Mouse (Mus musculus) cerebellum, adult 8-10 months (tissue): ENCODE data around the gene Sema4c.
A peak's percentile ranks its signal among the peaks of the same experiment; 100 is the strongest.

Experiments
- DNase-seq: peaks from one replicate; pipeline ENCODE4 v3.0.0; 2022

The Sema4c gene

GRCm38 (mm10) chr1:36558031-36558993 lies at the start of gene Sema4c:
Sema4c (minus strand) TSS chr1:36558349.
- DNase-seq: peak; percentile 66

DNA sequence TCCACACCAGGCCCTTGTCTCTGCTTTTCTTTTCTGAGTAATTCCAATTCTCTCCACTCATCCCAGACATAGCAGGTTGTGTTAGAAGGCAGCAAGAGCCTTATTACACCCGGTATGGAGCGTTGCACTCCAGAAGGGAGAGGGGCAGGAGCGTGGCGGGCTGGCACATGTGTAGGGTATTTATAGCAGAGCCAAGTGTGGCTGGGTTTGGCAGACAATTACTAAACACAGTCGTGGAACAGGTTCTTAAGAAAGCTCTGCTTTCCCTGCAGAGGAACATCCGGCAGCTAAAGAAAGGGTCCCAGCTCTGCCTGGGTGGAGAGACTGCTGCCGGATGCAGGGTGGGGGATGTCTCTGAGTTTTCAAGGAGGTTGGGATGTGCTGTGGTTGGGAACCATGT lies 48.8 kb upstream of the Sema4c start:
- DNase-seq: no peak

DNA sequence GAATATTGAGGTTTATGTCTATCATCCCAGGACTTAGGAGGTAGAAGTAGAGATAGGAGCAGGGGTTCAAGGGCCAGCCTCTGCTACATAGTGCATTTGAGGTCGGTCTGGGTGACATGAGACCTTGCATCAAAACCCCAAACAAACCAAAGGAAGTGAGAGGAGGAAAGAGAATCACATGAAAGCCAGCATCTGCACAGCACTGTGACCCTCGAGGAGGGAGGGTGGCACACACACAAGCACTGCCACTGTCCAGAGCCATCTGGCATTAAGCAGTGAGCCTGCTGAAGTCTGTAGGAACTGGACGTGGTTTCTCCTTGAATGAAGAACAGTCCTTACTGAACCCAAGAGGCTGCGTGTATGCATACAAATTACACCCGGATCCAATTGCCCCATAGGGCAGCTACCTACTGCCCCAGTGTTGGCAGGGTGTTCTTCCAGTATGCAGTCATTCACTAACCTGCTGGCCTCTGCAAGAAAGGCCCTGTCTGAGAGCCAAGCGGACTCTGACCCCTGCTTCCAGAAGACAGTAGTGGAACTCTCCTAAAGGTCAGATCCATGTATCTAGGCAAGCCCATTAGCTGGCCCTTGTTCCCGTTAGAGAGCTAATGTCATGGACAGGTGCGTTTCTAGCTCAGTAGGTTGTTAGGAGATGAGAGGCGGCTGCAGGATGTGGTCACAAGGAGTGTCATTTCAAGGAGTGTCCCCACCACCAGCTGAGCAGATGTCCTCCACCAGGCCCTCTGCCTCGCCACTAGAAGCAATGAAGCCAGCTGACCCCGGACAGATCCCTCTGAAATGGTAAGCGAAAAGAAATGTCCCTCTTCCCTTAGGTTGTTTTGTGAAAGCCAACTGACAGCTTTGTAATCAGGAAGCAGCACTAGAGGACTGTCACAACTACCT lies 46.4 kb upstream of the Sema4c start:
- DNase-seq: no peak

DNA sequence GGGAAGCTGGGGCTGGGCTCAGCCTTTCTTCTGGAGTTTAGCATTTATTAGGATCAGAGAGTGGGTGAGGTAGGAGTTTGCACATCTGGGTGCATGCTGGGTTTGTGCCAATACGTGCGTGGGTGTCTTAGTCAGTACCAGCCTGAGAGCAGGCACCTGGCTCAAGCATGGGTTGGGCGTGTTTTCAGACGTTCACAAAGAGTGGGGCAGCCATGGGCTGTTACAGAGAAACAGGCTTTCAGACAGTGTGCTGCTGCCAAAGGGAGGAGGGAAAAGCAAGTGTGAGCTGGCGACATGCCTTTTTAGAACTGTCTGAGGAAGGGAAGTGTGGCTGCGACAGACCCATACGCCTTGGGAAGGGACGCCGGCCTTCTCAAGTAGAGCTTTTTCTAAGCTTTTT lies 45.2 kb upstream of the Sema4c start:
- DNase-seq: no peak

DNA sequence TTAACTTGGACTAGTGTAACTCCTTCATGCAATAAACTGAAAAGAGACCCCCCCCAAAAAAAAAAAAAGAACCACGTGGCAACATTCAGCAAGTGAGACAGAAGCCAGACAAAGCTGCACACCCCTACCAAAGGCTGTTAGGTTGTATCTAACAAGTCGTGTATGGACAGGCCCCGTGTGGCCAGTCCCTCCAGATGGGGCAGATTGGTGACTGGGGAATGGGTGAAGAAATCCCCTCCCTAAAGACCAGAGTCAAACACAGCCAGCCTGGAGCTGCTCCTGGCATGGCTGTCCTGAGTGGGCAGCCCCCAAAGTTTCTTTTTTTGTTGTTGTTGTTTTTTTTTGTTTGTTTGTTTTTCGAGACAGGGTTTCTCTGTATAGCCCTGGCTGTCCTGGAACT lies 44.1 kb upstream of the Sema4c start:
- no peak for DNase-seq

- DNase-seq: no peak
These were observed 40.3 kb upstream of the Sema4c start for GRCm38 (mm10) chr1:36598411-36598810.

DNA sequence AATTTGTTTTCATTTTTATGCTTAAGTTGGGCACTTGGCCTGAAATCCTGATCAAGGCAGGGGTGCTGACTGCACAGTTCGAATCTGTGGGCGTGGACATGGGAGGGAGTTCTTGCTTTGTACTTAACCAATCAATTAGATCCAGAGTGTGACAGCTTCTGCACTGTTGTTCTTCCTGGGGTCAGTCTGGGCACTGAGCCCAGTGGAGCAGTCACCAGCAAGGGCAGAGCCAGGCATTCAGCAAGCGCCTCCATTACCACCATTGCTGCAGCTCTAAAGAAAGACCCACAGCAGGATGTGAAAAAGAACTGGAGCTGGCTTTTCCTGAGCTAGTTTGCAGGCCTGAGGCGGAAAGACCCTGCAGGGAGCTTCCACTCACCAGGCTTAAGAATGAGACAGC lies 38.0 kb upstream of the Sema4c start:
- DNase-seq: no peak

- no peak for DNase-seq
These were observed 37.2 kb upstream of the Sema4c start for GRCm38 (mm10) chr1:36595167-36595931.

DNA sequence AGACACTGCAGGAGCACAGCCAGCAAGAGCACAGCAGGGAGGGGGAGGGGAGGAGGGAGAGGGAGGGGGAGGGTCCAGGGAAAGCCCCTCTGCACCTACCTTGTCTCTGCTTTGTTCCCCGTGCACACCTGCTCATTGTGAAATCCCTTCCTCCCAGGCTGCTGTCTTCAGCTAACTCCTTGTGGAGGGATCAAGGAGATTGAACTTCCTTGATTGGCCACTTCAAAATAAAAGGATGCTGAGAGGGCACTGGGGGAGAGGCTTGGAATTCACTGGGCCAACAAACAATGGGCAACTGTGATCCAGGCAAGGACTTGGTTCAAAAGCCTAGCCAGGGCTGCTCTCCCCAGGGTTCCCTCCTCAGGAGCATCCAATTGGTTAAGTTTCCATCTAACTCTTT lies 35.0 kb upstream of the Sema4c start:
- DNase-seq: no peak

DNA sequence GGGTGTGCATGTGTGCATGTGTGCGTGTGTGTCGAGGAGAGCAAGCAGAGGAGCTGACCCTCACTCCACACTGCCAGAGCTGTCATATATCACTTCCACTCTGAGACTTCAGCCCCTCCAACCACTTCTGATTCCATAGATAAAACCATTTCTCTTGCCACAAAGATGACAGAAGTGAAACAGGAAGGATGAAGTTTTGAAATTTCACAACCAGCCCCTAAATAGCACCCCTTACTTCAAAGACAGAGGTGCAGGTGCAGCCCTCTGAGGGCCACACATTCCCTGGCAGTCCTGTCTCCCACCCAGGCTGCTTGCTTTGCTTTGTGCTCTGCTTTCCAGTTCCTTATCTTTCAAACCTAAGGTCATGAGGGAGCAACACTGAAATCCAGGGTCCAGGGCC lies 33.3 kb upstream of the Sema4c start:
- DNase-seq: no peak

- no peak for DNase-seq
These were observed 32.5 kb upstream of the Sema4c start for GRCm38 (mm10) chr1:36590664-36591063.

DNA sequence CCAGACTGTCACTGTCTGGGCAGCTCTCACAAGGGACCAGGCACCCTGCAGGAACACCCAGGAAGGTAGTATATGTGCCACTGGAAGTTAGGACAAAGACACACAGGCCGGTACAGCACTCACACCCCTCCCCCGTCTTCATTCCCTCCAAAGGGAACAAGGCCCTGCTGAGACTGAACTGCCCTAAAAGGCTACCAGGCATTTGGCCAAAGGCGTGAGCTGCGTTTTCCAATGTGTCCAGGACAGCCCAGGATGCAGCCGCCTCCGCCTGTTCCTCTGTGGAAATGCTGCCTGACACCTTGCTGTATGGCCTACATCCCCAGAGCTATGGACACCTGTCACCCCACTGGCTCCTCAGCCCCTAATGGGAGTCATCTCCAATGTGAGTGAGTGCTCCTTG lies 31.3 kb upstream of the Sema4c start:
- DNase-seq: peak; percentile 49

DNA sequence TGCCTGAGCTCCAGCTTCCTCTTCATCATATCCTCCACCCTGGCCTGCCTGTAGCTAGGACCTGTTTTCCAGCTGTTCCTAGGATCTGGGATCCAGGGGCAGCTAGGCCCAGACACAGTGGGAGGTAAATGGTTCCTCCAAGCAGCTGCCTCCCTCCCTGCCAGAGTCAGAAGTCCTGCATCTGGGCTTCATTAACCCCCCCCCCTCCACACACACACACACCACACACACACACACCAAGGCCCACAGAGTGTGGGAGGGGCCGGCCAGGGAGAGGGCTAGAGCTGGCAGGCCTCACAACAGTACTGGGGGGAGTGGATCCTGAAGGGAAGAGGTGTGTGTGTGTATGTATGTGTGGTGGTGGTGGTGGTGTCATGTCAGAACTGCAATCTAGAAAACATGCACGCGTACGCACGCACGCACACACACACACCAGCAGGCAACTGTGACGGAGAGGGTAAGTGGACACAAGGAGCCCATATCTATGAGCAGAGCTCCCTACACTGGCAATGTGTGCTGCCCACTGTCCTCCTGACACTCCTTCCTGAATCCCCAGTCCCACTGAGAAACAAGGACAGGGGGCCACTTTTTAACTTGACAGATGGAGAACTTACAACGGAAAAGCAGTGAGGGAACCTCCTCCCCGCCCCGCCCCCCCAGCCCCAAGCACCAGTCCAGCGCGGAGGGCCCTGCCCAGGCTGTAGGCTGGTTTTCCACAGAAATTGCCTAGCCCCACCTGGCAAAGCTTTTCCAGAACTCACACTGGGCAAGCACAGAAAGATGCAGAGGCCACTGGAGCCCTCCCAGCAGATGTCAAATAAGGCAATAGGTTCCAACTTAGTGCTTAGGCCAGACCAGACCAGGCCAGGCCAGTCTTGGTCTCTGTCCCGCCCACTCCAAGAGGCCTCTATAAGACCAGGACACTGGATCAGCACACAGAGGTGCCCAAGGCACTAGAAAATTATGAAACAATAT lies 30.6 kb upstream of the Sema4c start:
- DNase-seq: no peak

- no peak for DNase-seq
These were observed 29.7 kb upstream of the Sema4c start for GRCm38 (mm10) chr1:36587860-36588259.

GRCm38 (mm10) chr1:36586288-36586687 lies 28.1 kb upstream of the Sema4c start:
- DNase-seq: no peak

GRCm38 (mm10) chr1:36583408-36584116 lies 25.4 kb upstream of the Sema4c start:
- DNase-seq: no peak

GRCm38 (mm10) chr1:36582211-36582610 lies 24.1 kb upstream of the Sema4c start:
- DNase-seq: no peak

DNA sequence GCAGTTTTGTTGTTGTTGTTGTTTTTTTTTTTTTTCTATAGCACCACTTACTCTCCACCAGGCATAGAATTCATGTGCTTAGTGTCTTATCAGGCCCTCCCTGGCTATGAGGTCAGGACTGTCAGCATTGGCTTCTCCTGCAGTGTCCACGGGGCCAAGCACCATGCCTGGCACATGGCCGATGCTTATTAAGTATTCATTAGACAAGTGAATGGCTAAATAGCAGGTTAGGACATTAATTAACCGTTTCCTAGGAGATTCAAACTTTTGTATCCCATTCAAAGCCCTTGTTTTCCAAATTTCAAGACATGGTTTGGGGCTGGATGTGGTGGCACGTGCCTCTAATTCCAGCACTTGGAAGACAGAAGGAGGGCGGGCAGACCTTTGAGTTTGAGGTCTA lies 23.1 kb upstream of the Sema4c start:
- no peak for DNase-seq

GRCm38 (mm10) chr1:36580384-36581207 lies 22.4 kb upstream of the Sema4c start:
- peak; percentile 54 for DNase-seq

GRCm38 (mm10) chr1:36579974-36580383 lies 21.8 kb upstream of the Sema4c start:
- DNase-seq: no peak
